Mouse (Mus musculus) heart, postnatal 4 days (tissue): ENCODE data around the gene Mdh2. TPM values are rescaled to one million over a fixed set of nuclear protein-coding genes. Genes with fewer than 3 reads are reported as not detected.

Experiments used
- DNase-seq: peaks from one replicate; pipeline ENCODE4 v3.0.0; 2021
- microRNA-seq, 2 experiments: library from miRNA; unstranded; fragments of <30 nt; microRNA quantifications; one replicate each; pipeline ENCODE4 v1.2.0; 2021 to 2022
- total RNA-seq, 2 experiments: library from RNA; stranded (reverse); gene quantifications; 2 replicates each; pipeline ENCODE4 v1.2.3; 2021

Mdh2 gene
- total RNA-seq, 2 experiments from 2014 or later: 1,387 to 1,444 TPM

DNA sequence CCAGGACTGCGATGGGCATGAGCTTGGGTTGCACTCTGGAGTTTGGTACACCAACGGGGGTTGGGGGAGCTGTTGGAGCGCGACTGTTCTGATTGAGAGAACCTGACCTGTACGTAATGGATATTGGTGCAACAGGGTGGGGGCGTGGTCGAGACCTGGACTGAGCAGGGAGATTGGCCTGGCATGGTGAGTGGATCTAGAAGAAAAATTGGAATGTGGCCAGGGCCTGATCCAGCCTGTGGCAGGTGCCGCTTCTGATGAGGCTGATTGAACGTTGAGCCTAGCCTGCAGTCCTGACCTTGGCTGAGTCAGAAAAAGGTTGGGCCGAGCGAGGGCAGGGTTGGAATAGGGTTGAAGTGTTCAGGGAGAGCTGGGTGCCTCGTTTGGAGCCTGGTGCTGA lies 57.7 kb downstream of the Mdh2 start:
- DNase-seq: no peak

Small RNA genes lying within 50 kb of the gene (microRNA-seq; reads per million reads assigned to microRNA genes)
- gene Gm23268: 0 reads per million in 2 experiments
- 0 to 0.69 reads per million in 2 experiments for gene Mir7034

Other genes starting within 250 kb of the Mdh2 start
- 10 to 100 TPM; 40.7 to 43.9 TPM for gene Hip1, start 233.4 kb upstream of the Mdh2 start, total RNA-seq
- gene Ccl26, start 214.9 kb upstream of the Mdh2 start, total RNA-seq: not detected
- under 1 TPM; 0.29 to 0.52 TPM for gene Ccl24, start 205.4 kb upstream of the Mdh2 start, total RNA-seq
- gene Rhbdd2, start 145.9 kb upstream of the Mdh2 start, total RNA-seq: 10 to 100 TPM; 20.6 to 22.7 TPM
- 10 to 100 TPM; 54.0 to 55.5 TPM for gene Por, start 108.4 kb upstream of the Mdh2 start, total RNA-seq
- 10 to 100 TPM; 14.4 to 16.7 TPM for gene Tmem120a, start 34.0 kb upstream of the Mdh2 start, total RNA-seq
- gene Styxl1, start 95 bp upstream of the Mdh2 start, total RNA-seq: not detected
- gene Srrm3, start 28.4 kb downstream of the Mdh2 start, total RNA-seq: under 1 TPM; 0.12 to 0.20 TPM
- 100 to 1,000 TPM; 397 to 401 TPM for gene Hspb1, start 109.4 kb downstream of the Mdh2 start, total RNA-seq
- 100 to 1,000 TPM; 285 to 292 TPM for gene Ywhag, start 156.1 kb downstream of the Mdh2 start, total RNA-seq
- gene Ssc4d, start 196.1 kb downstream of the Mdh2 start, total RNA-seq: under 1 TPM; 0.36 to 0.69 TPM
- gene Zp3, start 201.6 kb downstream of the Mdh2 start, total RNA-seq: not detected
- gene Dtx2, start 216.3 kb downstream of the Mdh2 start, total RNA-seq: 10 to 100 TPM in 1 of 2 experiments, 1 to 10 TPM in 1; 9.7 to 10.7 TPM